Mouse (Mus musculus): Measurements from ENCODE around the gene Igsf6.

DNA sequence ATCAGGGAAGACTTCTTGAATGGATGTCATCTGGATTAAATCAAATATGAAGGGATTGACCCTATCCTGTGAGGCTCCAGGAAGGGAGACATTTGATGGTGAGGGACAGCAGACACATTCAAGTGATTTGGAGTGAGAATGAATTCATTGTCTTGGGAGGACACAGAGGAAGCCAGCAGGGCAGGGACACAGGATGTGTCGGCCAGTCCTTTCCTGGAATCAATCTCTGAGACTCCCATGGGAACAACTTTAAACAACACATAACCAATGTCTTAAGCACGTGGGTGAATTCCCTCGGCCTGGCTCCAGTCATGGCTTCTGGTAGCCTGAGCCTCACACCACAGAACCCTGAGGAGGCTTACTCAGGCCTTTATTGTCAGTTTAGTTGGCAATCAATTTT lies 33.5 kb upstream of the Igsf6 start:
- TF ChIP-seq ZNF384 (IDR thresholded peaks at IDR 0.05; ENCODE audit: low read depth, low read length) = no peak
- no peak for TF ChIP-seq CHD2 (IDR thresholded peaks at IDR 0.05; ENCODE audit: low read depth, low read length)

Data from ES-E14 (cell line).